Mouse (Mus musculus): ENCODE data around the gene Ctnnbl1.

The Ctnnbl1 gene

GRCm38 (mm10) chr2:157750481-157750880 lies 13.3 kb downstream of the Ctnnbl1 start:
- DNase-seq (ENCODE audit: extremely low spot score, low spot score) = no peak

- no peak for DNase-seq (ENCODE audit: extremely low spot score, low spot score)
These were observed 13.9 kb downstream of the Ctnnbl1 start for GRCm38 (mm10) chr2:157750926-157751588.

- DNase-seq (ENCODE audit: extremely low spot score, low spot score) = no peak
These were observed 14.6 kb downstream of the Ctnnbl1 start for GRCm38 (mm10) chr2:157751589-157752373.

GRCm38 (mm10) chr2:157752374-157752743 lies 15.2 kb downstream of the Ctnnbl1 start:
- DNase-seq (ENCODE audit: extremely low spot score, low spot score) = no peak

- no peak for DNase-seq (ENCODE audit: extremely low spot score, low spot score)
These were observed 18.6 kb downstream of the Ctnnbl1 start for GRCm38 (mm10) chr2:157755771-157756170.

- DNase-seq (ENCODE audit: extremely low spot score, low spot score) = no peak
These were observed 19.0 kb downstream of the Ctnnbl1 start for GRCm38 (mm10) chr2:157756193-157756592.

- DNase-seq (ENCODE audit: extremely low spot score, low spot score) = no peak
These were observed 21.2 kb downstream of the Ctnnbl1 start for GRCm38 (mm10) chr2:157758395-157758794.

GRCm38 (mm10) chr2:157759717-157760116 lies 22.5 kb downstream of the Ctnnbl1 start:
- no peak for DNase-seq (ENCODE audit: extremely low spot score, low spot score)

- DNase-seq (ENCODE audit: extremely low spot score, low spot score) = no peak
These were observed 25.7 kb downstream of the Ctnnbl1 start for GRCm38 (mm10) chr2:157762903-157763302.

- no peak for DNase-seq (ENCODE audit: extremely low spot score, low spot score)
These were observed 29.4 kb downstream of the Ctnnbl1 start for GRCm38 (mm10) chr2:157766591-157766990.

GRCm38 (mm10) chr2:157768682-157769429 lies 31.7 kb downstream of the Ctnnbl1 start:
- DNase-seq (ENCODE audit: extremely low spot score, low spot score) = no peak

GRCm38 (mm10) chr2:157770761-157771160 lies 33.6 kb downstream of the Ctnnbl1 start:
- no peak for DNase-seq (ENCODE audit: extremely low spot score, low spot score)

- no peak for DNase-seq (ENCODE audit: extremely low spot score, low spot score)
These were observed 36.5 kb downstream of the Ctnnbl1 start for GRCm38 (mm10) chr2:157773661-157774060.

GRCm38 (mm10) chr2:157775957-157776356 lies 38.8 kb downstream of the Ctnnbl1 start:
- DNase-seq (ENCODE audit: extremely low spot score, low spot score) = no peak

- no peak for DNase-seq (ENCODE audit: extremely low spot score, low spot score)
These were observed 43.8 kb downstream of the Ctnnbl1 start for GRCm38 (mm10) chr2:157780956-157781355.

- no peak for DNase-seq (ENCODE audit: extremely low spot score, low spot score)
These were observed 46.0 kb downstream of the Ctnnbl1 start for GRCm38 (mm10) chr2:157783152-157783551.

- no peak for DNase-seq (ENCODE audit: extremely low spot score, low spot score)
These were observed 47.0 kb downstream of the Ctnnbl1 start for GRCm38 (mm10) chr2:157784238-157784637.

GRCm38 (mm10) chr2:157784647-157785046 lies 47.4 kb downstream of the Ctnnbl1 start:
- DNase-seq (ENCODE audit: extremely low spot score, low spot score) = no peak

GRCm38 (mm10) chr2:157789226-157789625 lies 52.0 kb downstream of the Ctnnbl1 start:
- no peak for DNase-seq (ENCODE audit: extremely low spot score, low spot score)

GRCm38 (mm10) chr2:157790836-157791495 lies 53.8 kb downstream of the Ctnnbl1 start:
- no peak for DNase-seq (ENCODE audit: extremely low spot score, low spot score)

- no peak for DNase-seq (ENCODE audit: extremely low spot score, low spot score)
These were observed 54.4 kb downstream of the Ctnnbl1 start for GRCm38 (mm10) chr2:157791528-157792162.
